Mouse (Mus musculus) layer of hippocampus, adult 11-12 months (tissue): ENCODE measurements at regions not wholly inside any gene's neighbourhood (a gene's known extent, or its start where the extent isn't known, plus 50 kb on each side); places are given as distances from the start of the nearest gene placed in this dataset.

ENCODE experiments used
- DNase-seq: peaks from one replicate; pipeline ENCODE4 v3.0.0; 2022; ENCODE audit warnings: low spot score

DNA sequence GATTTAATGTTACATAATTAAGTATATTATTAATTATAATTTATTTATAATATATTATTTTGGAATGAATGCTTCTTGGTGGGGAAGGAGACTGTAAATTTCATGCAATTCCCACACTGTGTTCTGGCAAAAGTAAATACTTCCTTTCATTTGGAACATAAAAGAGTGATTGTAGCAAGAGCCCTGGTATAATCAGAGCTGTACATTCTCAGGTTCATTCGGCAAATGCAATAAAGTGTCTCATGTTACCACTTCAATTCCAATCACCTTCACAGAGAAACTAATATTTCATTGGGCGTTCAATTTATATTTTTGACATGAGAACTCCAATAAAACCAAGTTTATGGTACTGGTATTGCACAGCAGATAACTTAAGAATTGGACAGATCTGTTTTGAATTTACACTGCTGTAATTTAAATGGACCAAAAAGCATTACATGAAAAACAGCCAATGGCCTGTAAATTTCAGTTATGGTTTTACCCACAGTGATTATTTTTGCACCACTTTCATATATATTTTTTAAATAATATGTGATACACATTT is 569.0 kb downstream of the Pcdh7 start:
- DNase-seq: no peak

DNA sequence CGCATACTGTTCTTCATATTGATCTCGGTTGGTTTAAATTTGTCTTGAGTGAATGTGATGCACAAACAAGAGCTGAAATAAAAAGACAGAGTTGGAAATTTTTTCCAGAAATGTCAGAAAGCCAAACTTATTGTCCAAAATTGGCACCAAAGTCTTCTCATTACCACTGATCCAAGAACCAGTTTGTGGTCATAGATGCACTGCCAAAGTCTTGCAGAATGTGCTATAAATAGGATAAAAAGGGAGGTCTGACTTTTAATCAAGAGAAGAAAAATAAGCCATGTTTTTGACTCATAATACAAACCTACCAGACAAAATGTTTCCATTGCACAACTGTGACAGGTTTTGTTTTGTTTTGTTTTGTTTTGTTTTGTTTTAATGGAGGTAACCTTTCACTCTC is 573.5 kb downstream of the Pcdh7 start:
- DNase-seq: no peak

- no peak for DNase-seq
Observed at GRCm38 (mm10) chr5:58294903-58295302, 577.1 kb downstream of the Pcdh7 start.

GRCm38 (mm10) chr5:58331356-58331755 is 613.6 kb downstream of the Pcdh7 start:
- DNase-seq: peak; percentile 6
